Mouse (Mus musculus) right cerebral cortex, postnatal 25 days (tissue): ENCODE results near the gene D1Pas1.

Source experiments
- DNase-seq: peaks from one replicate; pipeline ENCODE4 v3.0.0; 2022

D1Pas1 gene

GRCm38 (mm10) chr1:186967201-186967812 is at the start of gene D1Pas1:
D1Pas1 (plus strand) TSS chr1:186967416.
- no peak for DNase-seq

DNA sequence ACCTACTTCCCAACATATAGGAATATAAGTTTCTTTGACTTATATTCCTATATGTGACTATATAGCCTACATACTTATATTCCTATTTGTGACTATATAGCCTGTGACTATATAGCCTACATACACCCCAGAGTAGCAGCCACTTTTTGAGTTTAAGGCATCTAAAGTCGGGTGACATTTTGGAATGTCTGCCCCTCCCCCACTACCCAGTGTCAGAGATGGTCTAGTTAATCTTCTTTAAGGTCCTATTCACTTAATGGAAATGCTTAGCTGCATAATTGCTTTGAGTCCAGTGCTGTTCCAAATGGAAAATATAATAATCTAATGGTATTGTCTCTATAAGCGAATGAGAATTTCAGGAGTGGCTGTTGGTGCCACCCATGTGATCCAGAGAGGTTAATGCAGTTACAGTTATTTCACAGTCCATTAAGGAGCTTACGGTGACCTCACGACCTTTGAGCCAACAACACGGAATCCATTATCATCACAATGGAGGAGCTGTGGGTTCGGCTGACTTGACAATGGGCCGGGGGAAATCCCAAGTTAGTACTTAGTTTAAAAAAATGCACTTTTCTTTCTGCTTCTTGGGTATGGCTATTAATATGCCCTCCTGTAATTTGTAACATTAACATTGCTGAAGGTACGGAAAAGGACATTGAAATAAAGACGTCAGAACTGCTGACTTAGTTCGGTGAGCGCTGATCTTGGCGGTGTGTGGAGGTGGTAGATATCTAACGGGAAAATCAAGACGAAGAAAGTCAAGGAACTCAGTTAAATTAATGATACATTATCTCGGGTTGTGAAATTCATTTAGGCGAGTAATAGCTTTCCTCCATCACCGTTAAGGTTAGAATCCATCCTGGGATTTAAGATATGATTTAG is 44.5 kb upstream of the D1Pas1 start:
- no peak for DNase-seq

DNA sequence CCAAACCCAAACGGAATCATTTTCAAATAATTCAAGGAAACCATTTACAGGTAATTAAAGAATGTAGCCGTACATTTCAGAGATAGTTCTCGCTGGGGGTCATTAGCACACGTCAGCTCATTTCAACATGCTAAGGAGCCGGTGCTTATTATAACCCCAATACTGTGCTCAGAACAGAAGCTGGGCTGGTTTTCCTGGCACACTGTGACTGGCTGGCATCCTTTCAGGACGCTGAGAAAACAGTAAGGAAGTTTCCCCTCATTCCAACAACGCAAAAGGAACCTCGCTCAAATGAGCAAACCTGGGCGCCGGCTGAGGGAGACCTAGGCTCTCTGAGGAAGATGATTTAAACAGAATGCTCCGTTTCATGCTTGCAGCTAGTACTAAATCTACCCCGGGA is 43.2 kb upstream of the D1Pas1 start:
- peak; percentile 5 for DNase-seq

GRCm38 (mm10) chr1:186925411-186925810 is 41.8 kb upstream of the D1Pas1 start:
- peak; percentile 8 for DNase-seq

DNA sequence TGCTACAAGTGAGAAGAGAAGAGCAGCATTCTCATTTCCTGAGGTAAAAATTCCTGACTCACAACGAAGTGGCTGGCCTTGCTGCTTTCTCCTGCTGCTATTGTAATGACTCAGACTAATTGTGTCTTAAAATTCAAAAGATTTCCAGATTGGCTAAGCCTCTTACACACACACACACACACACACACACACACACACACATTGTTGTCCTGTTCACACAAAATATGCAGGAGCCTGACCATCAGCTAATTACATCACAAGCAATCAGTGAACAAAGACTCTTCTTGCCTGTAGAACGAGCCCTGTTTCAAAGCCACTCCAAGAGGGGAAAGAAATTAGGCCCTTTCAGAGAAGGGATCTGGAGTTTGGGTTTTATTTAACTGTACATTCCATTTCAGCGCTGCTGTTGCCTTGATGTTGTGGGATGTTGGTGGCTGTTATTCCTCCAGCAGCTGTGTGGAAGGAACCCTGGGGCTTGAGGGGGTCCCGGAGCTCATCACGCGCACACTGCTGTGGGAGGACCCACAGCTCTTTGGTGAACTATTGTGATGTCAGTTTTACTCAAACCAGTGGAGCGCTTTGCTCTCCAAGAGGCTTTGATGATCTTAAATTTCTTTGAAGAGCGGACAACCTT is 40.8 kb upstream of the D1Pas1 start:
- DNase-seq: no peak

- no peak for DNase-seq
Observed at GRCm38 (mm10) chr1:186926950-186927316, 40.3 kb upstream of the D1Pas1 start.

- DNase-seq: no peak
Observed at GRCm38 (mm10) chr1:186927494-186927893, 39.7 kb upstream of the D1Pas1 start.

- no peak for DNase-seq
Observed at GRCm38 (mm10) chr1:186930160-186930887, 36.9 kb upstream of the D1Pas1 start.

DNA sequence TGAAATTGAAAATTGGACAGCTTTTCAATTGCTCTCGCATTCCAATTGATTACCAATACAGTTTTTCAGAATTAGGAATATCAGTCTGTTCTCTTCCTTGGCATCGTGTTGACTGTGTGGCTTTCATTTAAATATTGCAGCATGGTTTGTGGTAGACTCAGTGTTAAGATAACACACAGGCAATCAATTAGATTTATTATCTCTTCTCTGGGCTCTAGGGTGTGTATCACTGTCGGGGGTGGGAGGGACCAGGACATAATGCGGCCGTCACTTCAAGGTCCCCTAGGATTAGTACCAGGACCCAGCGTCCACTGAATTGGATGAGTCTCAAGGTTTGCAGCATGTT is 36.4 kb upstream of the D1Pas1 start:
- no peak for DNase-seq

DNA sequence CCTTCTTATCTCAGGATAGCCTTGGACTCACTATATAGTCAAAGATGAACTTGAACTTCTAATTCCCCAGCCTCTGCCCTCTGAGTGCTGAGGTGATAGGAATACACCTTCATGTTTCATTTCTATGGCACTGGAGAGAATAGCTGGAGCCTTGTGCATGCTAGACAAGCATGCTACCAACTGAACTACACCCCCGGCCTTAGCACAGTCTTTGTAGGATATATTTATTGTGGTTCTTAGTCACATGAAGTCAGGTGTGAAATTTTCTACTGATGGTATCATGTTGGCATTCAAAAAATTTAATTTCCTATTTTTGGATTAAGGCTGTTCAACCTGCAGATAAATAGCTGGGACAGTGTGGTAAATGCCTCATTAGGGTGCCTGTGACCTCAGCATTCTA is 33.0 kb upstream of the D1Pas1 start:
- no peak for DNase-seq

DNA sequence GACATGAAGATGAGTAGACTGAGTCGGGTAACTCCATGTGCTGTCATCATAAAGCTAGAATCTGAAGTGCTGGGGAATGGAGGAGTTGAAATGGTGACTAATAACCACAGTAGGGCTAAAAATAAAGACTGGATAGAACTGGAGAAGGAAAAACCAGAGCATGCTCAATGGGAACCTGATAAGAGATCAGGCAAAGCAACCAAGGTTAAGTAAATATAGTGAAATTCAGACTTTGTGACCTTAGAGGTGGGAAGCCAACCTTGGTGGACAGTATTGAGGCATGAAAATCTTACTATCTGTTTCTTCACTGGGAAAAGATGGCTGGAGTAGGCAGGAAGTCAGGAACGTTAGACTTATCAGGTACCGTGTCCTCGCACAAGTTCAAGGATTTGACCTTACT is 14.8 kb upstream of the D1Pas1 start:
- no peak for DNase-seq

DNA sequence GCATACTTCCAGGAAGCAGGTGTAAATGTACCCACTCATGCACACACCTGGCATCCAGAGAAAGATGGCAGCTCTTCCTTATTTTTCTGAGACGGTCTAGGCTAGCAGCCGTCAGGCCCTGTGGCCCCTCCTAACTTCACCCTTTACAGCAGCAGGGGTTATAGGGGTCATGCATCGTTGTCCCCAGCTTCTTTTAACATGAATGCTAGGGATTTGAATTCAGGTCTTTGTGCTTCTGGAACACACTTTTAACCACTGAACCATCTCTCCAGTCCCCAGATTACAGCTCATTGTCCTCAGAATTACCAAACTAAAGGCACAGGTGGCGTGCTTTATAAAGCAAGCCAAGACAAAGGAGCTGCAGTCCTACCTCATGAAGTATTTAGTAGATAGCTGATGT is 12.6 kb upstream of the D1Pas1 start:
- no peak for DNase-seq

DNA sequence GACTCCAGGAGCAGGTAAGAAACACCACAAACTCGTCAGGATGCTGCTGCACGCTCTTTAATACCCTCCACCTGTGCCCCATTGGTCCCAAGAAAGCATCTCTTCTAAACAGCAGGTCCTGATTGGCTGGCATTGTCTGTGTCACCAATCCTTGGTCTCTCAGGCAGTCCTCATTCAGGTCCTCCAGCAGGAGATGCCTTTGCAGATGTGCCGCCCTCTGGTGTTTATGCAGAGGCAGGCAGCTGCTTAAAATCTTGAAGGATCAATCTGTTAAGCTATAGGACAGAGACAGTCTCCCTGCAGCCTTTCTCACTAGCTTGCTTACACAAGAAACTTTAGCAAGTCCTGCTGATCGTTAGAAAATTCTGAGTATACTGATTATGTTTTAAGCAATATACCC is 7.8 kb upstream of the D1Pas1 start:
- no peak for DNase-seq

DNA sequence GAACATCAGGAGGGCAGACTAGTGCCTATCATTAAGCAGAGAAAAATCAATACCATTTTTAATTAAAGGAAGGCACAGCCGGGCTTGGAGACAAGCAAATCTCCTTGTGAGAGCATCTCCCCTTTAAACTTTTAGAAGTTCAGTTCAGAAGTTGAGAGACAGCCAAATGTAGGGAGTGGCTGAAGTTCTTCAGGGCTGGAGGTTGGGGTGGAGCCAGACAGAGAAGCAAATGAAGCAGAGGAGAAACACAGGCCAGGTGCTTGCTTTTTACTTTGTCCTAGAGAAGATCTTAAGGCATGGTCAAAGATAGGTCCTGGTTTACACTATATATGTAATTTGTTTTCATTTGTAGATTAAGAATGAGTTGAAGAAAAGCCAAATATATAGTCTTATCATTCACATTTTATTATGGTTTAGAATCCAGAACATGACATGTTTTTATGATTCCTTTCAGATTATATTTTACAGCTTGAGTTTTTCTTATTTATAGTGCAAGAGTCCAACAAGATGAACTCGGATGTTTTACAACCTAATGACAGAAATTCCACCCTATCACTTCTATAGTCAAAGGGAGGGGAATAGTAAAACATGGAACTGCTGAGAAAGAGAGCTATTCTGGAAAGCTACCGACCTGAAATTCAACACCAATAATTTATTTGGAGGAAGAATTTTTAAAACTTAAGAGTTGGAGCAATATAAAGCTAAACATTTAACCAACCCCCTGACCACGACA is 2.9 kb upstream of the D1Pas1 start:
- DNase-seq: no peak

GRCm38 (mm10) chr1:186967926-186968325 is 710 bp downstream of the D1Pas1 start:
- DNase-seq: no peak

DNA sequence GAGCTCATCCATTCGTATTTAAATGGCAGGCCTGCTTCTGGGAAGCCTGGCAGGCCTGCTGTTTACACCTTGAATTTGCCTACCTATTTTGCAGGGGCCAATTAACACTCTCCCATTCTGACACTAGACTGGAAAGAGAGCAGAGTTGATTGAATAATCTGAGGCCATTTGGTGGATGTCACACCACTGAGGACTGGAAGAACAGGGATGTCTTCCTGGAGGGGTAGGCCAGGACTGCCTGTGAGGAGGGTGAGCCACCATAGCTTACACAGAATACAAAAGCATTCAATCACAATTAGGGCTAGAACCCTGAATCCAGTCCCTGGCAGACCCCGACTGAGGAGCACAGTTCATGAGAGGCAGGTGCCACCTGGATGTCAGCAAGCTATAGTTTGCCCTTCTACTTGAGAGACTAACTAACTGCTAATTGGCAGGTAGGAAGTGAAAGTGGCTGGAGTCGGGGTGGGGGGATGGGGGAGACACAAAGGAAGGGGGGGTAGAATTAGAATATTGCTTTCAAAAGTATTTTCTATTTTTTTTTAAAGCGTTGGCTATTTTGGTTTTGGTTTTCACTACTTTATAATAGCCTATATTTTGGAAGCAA is 9.8 kb downstream of the D1Pas1 start:
- DNase-seq: no peak

DNA sequence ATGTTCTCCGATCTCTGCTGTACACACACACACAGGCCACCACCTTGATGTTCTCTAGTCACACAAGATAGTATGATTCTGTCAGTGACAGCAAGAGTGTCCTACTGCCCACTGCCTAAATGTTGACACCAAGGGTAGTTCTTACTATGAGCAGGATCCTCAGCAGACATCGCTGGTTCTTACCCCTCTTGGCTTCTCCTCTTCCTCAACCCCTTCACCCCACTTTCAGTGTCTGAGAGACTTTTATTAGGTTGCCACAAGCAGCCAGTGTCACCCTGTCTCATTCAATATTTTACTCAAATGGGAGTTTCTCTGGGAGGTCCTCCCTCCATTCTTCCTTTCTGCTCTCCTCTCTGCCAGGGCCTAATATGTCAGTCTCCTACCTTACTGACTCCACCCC is 10.6 kb downstream of the D1Pas1 start:
- DNase-seq: no peak

DNA sequence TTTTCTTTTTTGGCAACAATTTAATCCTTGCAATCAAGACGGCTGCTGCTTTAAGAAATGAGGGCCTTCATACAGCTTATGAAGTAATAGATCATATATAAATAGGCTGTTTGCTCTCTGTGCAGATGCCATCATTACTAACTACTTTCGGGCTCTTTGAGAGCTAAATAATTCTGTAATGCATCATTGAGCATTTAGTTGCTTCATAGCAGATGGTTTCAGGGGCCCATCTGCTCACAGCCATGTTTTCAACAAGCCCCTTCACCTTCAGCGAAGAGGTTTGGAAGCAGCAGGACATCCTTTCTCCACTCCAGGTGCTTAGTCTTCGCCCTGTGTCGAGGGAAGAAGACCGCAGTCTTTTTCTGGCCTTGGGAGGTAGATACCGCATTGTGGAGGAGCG is 12.2 kb downstream of the D1Pas1 start:
- DNase-seq: no peak

- DNase-seq: no peak
Observed at GRCm38 (mm10) chr1:186980503-186980902, 13.3 kb downstream of the D1Pas1 start.

DNA sequence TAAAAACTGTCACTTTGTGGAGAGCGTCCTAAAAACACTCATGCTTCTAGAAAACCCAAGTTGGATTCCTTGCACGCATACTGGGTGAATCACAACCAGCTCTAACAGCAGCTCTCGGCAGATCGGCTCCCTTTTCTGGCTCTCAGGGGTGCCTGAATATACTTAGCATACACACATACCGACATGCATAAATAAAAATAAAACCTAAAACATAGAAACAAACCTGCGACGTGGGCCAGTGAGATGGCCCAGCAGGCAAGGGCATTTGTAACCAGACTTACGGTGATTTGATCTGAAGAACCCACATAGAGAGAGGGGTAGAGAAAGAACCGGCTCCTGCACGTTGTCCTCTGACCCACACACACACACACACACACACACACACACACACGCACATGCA is 17.9 kb downstream of the D1Pas1 start:
- no peak for DNase-seq

GRCm38 (mm10) chr1:186986086-186986485 is 18.9 kb downstream of the D1Pas1 start:
- no peak for DNase-seq

DNA sequence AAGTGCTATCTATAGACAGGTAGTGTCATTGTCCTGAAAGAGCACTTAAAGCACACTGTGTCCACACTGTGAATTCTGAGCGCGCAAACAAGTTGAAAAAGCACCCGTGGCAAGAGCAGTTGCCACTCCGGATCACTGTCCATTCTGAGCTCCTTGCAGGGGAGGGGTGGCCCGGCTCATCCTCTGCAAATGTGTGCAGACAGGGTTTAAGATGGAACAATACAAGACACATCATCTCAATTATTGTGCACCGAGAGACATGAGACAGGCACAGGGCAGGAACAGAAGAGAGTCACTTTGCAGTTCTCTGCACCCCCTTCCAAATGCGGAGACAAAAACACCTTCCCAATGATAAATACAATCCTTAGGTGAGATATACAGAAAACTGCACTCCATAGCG is 19.3 kb downstream of the D1Pas1 start:
- no peak for DNase-seq
